Mouse (Mus musculus) MEL (cell line): ENCODE measurements at regions not wholly inside any gene's neighbourhood (a gene's known extent, or its start where the extent isn't known, plus 50 kb on each side); places are given as distances from the start of the nearest gene placed in this dataset.

Experiments used
- DNase-seq: peaks from one replicate; pipeline ENCODE4 v3.0.0; 2011; ENCODE audit warnings: low read depth, low spot score
- H3K27ac ChIP-seq: 2 replicates; pipeline ENCODE4 v1.5.1; 2012; ENCODE audit warnings: low read depth, mild to moderate bottlenecking, control low read depth, low read length, moderate library complexity; ENCODE audit not compliant: control insufficient read depth
- H3K27me3 ChIP-seq, 2 experiments: fragments of 150-350 bp in 1 of 2; sonication (generic) in 1 of 2; 2 replicates each; pipeline ENCODE4 v1.6.1; 2012; ENCODE audit warnings: low read length in 2 of 2, mild to moderate bottlenecking in 2 of 2, improper control_type of control experiment in 1 of 2, moderate library complexity in 1 of 2; ENCODE audit not compliant: insufficient read depth in 2 of 2, control insufficient read depth in 1 of 2
- H3K36me3 ChIP-seq, 2 experiments: 2 replicates each; pipeline ENCODE4 v1.6.1; 2012 to 2014; ENCODE audit warnings: low read length in 2 of 2, improper control_type of control experiment in 1 of 2, inconsistent platforms in 1 of 2, mild to moderate bottlenecking in 1 of 2; ENCODE audit not compliant: insufficient read depth in 2 of 2, control insufficient read depth in 1 of 2
- H3K4me1 ChIP-seq, 2 experiments: fragments of 150-350 bp in 1 of 2; sonication (generic) in 1 of 2; 2 replicates each; pipeline ENCODE4 v1.6.1; 2012; ENCODE audit warnings: low read length in 2 of 2, improper control_type of control experiment in 1 of 2, mild to moderate bottlenecking in 1 of 2; ENCODE audit not compliant: insufficient read depth in 2 of 2, control insufficient read depth in 1 of 2
- H3K4me3 ChIP-seq, 2 experiments: fragments of 150-350 bp in 1 of 2; sonication (generic) in 1 of 2; 2 replicates each; pipeline ENCODE4 v1.5.1; 2012; ENCODE audit warnings: low read depth in 2 of 2, low read length in 2 of 2, mild to moderate bottlenecking in 2 of 2, moderate library complexity in 2 of 2, control low read depth in 1 of 2, improper control_type of control experiment in 1 of 2; ENCODE audit not compliant: control insufficient read depth in 1 of 2, insufficient read depth in 1 of 2
- H3K79me2 ChIP-seq: 2 replicates; pipeline ENCODE4 v1.6.1; 2012; ENCODE audit warnings: mild to moderate bottlenecking, low read length, moderate library complexity; ENCODE audit not compliant: control insufficient read depth, poor library complexity, insufficient read depth
- H3K9ac ChIP-seq: 2 replicates; pipeline ENCODE4 v1.6.1; 2012; ENCODE audit warnings: low read depth, mild to moderate bottlenecking, control low read depth, low read length, moderate library complexity; ENCODE audit not compliant: control insufficient read depth, poor library complexity, severe bottlenecking
- H3K9me3 ChIP-seq: fragments of 150-350 bp; sonication (generic); replicated peaks from 2 replicates; pipeline ENCODE4 v1.6.1; 2012; ENCODE audit warnings: mild to moderate bottlenecking, low read length, improper control_type of control experiment, moderate library complexity; ENCODE audit not compliant: insufficient read depth
- BHLHE40 ChIP-seq: IDR thresholded peaks from 2 replicates; pipeline ENCODE4 v1.6.1; 2012; ENCODE audit warnings: low read depth, mild to moderate bottlenecking, inconsistent platforms, low read length, improper control_type of control experiment, borderline replicate concordance
- CHD1 ChIP-seq: IDR thresholded peaks from 2 replicates; pipeline ENCODE4 v1.6.1; 2012; ENCODE audit warnings: low read depth, mild to moderate bottlenecking, inconsistent platforms, low read length, improper control_type of control experiment
- CHD2 ChIP-seq: IDR thresholded peaks from 2 replicates; pipeline ENCODE4 v1.6.1; 2011; ENCODE audit warnings: low read length, improper control_type of control experiment
- E2F4 ChIP-seq: IDR thresholded peaks from 2 replicates; pipeline ENCODE4 v1.6.1; 2011; ENCODE audit warnings: low read depth, low read length, improper control_type of control experiment, borderline replicate concordance
- EP300 ChIP-seq, 2 experiments: IDR thresholded peaks; 2 replicates each; pipeline ENCODE4 v1.6.1; 2011; ENCODE audit warnings: improper control_type of control experiment in 2 of 2, low read length in 2 of 2, low read depth in 1 of 2, mild to moderate bottlenecking in 1 of 2
- GABPA ChIP-seq: IDR thresholded peaks from 2 replicates; pipeline ENCODE4 v1.6.1; 2012; ENCODE audit warnings: low read depth, mild to moderate bottlenecking, inconsistent platforms, low read length, improper control_type of control experiment, moderate library complexity
- GATA1 ChIP-seq: IDR thresholded peaks from 2 replicates; pipeline ENCODE4 v1.6.1; 2011; ENCODE audit warnings: low read depth, low read length, improper control_type of control experiment
- HCFC1 ChIP-seq: IDR thresholded peaks from 2 replicates; pipeline ENCODE4 v1.6.1; 2012; ENCODE audit warnings: low read depth, mild to moderate bottlenecking, inconsistent platforms, low read length, improper control_type of control experiment, moderate library complexity
- KAT2A ChIP-seq: conservative IDR thresholded peaks from 2 replicates; pipeline ENCODE4 v1.6.1; 2012; ENCODE audit warnings: low read depth, low read length, improper control_type of control experiment, inconsistent platforms
- MAFK ChIP-seq: IDR thresholded peaks from 2 replicates; pipeline ENCODE4 v1.6.1; 2011; ENCODE audit warnings: low read depth, mild to moderate bottlenecking, low read length, improper control_type of control experiment, borderline replicate concordance
- MAX ChIP-seq: IDR thresholded peaks from 2 replicates; pipeline ENCODE4 v1.6.1; 2011; ENCODE audit warnings: low read length, improper control_type of control experiment
- MAZ ChIP-seq: IDR thresholded peaks from 2 replicates; pipeline ENCODE4 v1.6.1; 2012; ENCODE audit warnings: low read depth, mild to moderate bottlenecking, inconsistent platforms, low read length, improper control_type of control experiment
- MEF2A ChIP-seq: IDR thresholded peaks from 2 replicates; pipeline ENCODE4 v1.6.1; 2014; ENCODE audit warnings: low read depth, mild to moderate bottlenecking, inconsistent platforms, low read length, improper control_type of control experiment; ENCODE audit not compliant: poor library complexity, insufficient replicate concordance, severe bottlenecking; ENCODE audit errors: extremely low read depth
- MYB ChIP-seq: IDR thresholded peaks from 2 replicates; pipeline ENCODE4 v1.6.1; 2011; ENCODE audit warnings: mild to moderate bottlenecking, low read depth, low read length, improper control_type of control experiment
- NRF1 ChIP-seq: IDR thresholded peaks from 2 replicates; pipeline ENCODE4 v1.6.1; 2014; ENCODE audit warnings: low read depth, mild to moderate bottlenecking, inconsistent platforms, low read length, improper control_type of control experiment, moderate library complexity; ENCODE audit not compliant: poor library complexity, insufficient read depth, severe bottlenecking
- POLR2A ChIP-seq, 2 experiments: IDR thresholded peaks; 2 replicates each; pipeline ENCODE4 v1.6.1; 2011 to 2012; ENCODE audit warnings: low read length in 2 of 2, mild to moderate bottlenecking in 2 of 2, control low read depth in 1 of 2, improper control_type of control experiment in 1 of 2, low read depth in 1 of 2, moderate library complexity in 1 of 2; ENCODE audit not compliant: control insufficient read depth in 1 of 2, insufficient read depth in 1 of 2, poor library complexity in 1 of 2
- POLR2AphosphoS2 ChIP-seq: IDR thresholded peaks from 2 replicates; pipeline ENCODE4 v1.6.1; 2011; ENCODE audit warnings: low read length, improper control_type of control experiment
- POLR2AphosphoS5 ChIP-seq: IDR thresholded peaks from 2 replicates; pipeline ENCODE4 v1.6.1; 2012; ENCODE audit warnings: low read depth, borderline replicate concordance, mild to moderate bottlenecking, inconsistent platforms, low read length, moderate library complexity, mixed read lengths
- RAD21 ChIP-seq: IDR thresholded peaks from 2 replicates; pipeline ENCODE4 v1.6.1; 2011; ENCODE audit warnings: mild to moderate bottlenecking, low read depth, low read length, improper control_type of control experiment
- RCOR1 ChIP-seq: IDR thresholded peaks from 2 replicates; pipeline ENCODE4 v1.6.1; 2012; ENCODE audit warnings: low read depth, mild to moderate bottlenecking, inconsistent platforms, low read length, improper control_type of control experiment
- SIN3A ChIP-seq: IDR thresholded peaks from 2 replicates; pipeline ENCODE4 v1.6.1; 2012; ENCODE audit warnings: low read length, improper control_type of control experiment, inconsistent platforms
- SMC3 ChIP-seq: IDR thresholded peaks from 2 replicates; pipeline ENCODE4 v1.6.1; 2011; ENCODE audit warnings: low read depth, low read length, improper control_type of control experiment
- TCF12 ChIP-seq: IDR thresholded peaks from 2 replicates; pipeline ENCODE4 v1.6.1; 2014; ENCODE audit warnings: low read depth, mild to moderate bottlenecking, inconsistent platforms, low read length, improper control_type of control experiment, moderate library complexity
- ZC3H11A ChIP-seq: IDR thresholded peaks from 2 replicates; pipeline ENCODE4 v1.6.1; 2012; ENCODE audit warnings: low read depth, mild to moderate bottlenecking, inconsistent platforms, low read length, improper control_type of control experiment
- ZMIZ1 ChIP-seq: IDR thresholded peaks from 2 replicates; pipeline ENCODE4 v1.6.1; 2012; ENCODE audit warnings: low read depth, mild to moderate bottlenecking, inconsistent platforms, low read length, improper control_type of control experiment, moderate library complexity
- ZNF384 ChIP-seq: IDR thresholded peaks from 2 replicates; pipeline ENCODE4 v1.6.1; 2012; ENCODE audit warnings: low read depth, mild to moderate bottlenecking, inconsistent platforms, low read length, improper control_type of control experiment

- H3K9me3 ChIP-seq: no peaks in the 10 kb centered on the region
- no peak for TF ChIP-seq GATA1
- no peak for TF ChIP-seq POLR2AphosphoS5
- no peak for TF ChIP-seq POLR2AphosphoS2
- TF ChIP-seq RAD21: no peak
- no peak for TF ChIP-seq KAT2A
- no peaks in the 10 kb centered on the region for H3K4me1 ChIP-seq
- no peak overlapping the region for H3K4me3 ChIP-seq
- DNase-seq: no peak
- H3K9ac ChIP-seq: no peak overlapping the region
- no peaks in the 10 kb centered on the region for H3K27me3 ChIP-seq
- no peaks in the 10 kb centered on the region for H3K36me3 ChIP-seq
- no peak overlapping the region for H3K27ac ChIP-seq
- H3K79me2 ChIP-seq: no peaks in the 10 kb centered on the region
Observed at GRCm38 (mm10) chr12:5566231-5566630, 190.7 kb upstream of the Klhl29 start.

GRCm38 (mm10) chr12:5552607-5553006, 177.1 kb upstream of the Klhl29 start:
- no peaks in the 10 kb centered on the region for H3K36me3 ChIP-seq
- no peaks in the 10 kb centered on the region for H3K27me3 ChIP-seq
- no peaks in the 10 kb centered on the region for H3K9me3 ChIP-seq
- DNase-seq: no peak
- H3K4me1 ChIP-seq: no peaks in the 10 kb centered on the region
- H3K79me2 ChIP-seq: no peaks in the 10 kb centered on the region
- no peak overlapping the region for H3K4me3 ChIP-seq
- no peak for TF ChIP-seq SIN3A
- no peak for TF ChIP-seq GABPA
- TF ChIP-seq SMC3: no peak
- TF ChIP-seq MYB: no peak
- TF ChIP-seq HCFC1: no peak
- TF ChIP-seq MAX: no peak
- no peak for TF ChIP-seq MAFK
- TF ChIP-seq RAD21: no peak
- no peak for TF ChIP-seq MAZ
- TF ChIP-seq POLR2AphosphoS5: no peak
- TF ChIP-seq E2F4: no peak
- TF ChIP-seq NRF1: no peak
- no peak for TF ChIP-seq KAT2A
- TF ChIP-seq ZC3H11A: no peak
- no peak for TF ChIP-seq CHD2
- H3K9ac ChIP-seq: no peak overlapping the region
- H3K27ac ChIP-seq: no peak overlapping the region

- H3K9me3 ChIP-seq: no peaks in the 10 kb centered on the region
- H3K79me2 ChIP-seq: no peaks in the 10 kb centered on the region
- no peak overlapping the region for H3K9ac ChIP-seq
- no peak for TF ChIP-seq POLR2AphosphoS2
- TF ChIP-seq E2F4: no peak
- no peak for TF ChIP-seq ZMIZ1
- no peak for TF ChIP-seq GATA1
- TF ChIP-seq EP300 (IDR thresholded peaks at IDR 0.05; ENCODE audit: low read depth in 1 of 2, low read length in 2 of 2): no peak
- TF ChIP-seq TCF12: no peak
- TF ChIP-seq CHD1: no peak
- TF ChIP-seq POLR2A (IDR thresholded peaks at IDR 0.05; ENCODE audit: control insufficient read depth in 1 of 2, insufficient read depth in 1 of 2, low read depth in 1 of 2, low read length in 2 of 2, poor library complexity in 1 of 2): no peak
- TF ChIP-seq MEF2A: no peak
- no peak for TF ChIP-seq MAX
- no peak for TF ChIP-seq MYB
- no peak for TF ChIP-seq ZNF384
- TF ChIP-seq POLR2AphosphoS5: no peak
- no peak for TF ChIP-seq RCOR1
- no peak for TF ChIP-seq GABPA
- no peak for TF ChIP-seq ZC3H11A
- no peak for TF ChIP-seq CHD2
- no peak for TF ChIP-seq BHLHE40
- no peak for TF ChIP-seq SIN3A
- H3K27ac ChIP-seq: no peak overlapping the region
- no peaks in the 10 kb centered on the region for H3K4me1 ChIP-seq
- no peaks in the 10 kb centered on the region for H3K27me3 ChIP-seq
- H3K36me3 ChIP-seq: no peaks in the 10 kb centered on the region
- no peak for DNase-seq
- no peak overlapping the region for H3K4me3 ChIP-seq
Observed at GRCm38 (mm10) chr12:5551901-5552300, 176.4 kb upstream of the Klhl29 start.
